Mouse (Mus musculus): ENCODE results near the gene Vmn2r92.
"Not testable (repeated sequence)": the region's sequence is repeated elsewhere in the genome, so short reads cannot be mapped to it uniquely, and the experiment has no call there.

Vmn2r92 gene

DNA sequence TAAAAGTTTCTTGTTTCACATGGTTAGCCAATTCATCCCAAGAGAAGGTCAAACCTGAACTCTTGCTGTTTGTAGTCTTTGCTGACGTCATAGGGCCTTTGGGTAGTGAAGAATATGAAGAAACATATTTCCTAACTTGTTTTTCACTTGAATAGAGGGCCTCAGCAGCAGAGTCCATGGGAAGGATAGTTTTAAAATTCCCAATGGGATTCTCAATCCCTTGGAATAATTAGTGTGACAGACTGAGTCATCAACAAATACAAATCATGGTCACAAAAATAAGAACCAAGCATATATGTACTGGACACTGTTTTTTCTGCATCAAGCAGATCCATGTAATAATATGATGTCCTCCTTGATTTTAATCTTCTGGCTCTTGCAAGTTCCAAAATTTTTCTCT lies at the start of gene Vmn2r92:
Vmn2r92 (plus strand) TSS at position 301 of the 400 bp plus-strand sequence.
- DNase-seq (ENCODE audit: low spot score in 2 of 2), result not testable (repeated sequence)

DNA sequence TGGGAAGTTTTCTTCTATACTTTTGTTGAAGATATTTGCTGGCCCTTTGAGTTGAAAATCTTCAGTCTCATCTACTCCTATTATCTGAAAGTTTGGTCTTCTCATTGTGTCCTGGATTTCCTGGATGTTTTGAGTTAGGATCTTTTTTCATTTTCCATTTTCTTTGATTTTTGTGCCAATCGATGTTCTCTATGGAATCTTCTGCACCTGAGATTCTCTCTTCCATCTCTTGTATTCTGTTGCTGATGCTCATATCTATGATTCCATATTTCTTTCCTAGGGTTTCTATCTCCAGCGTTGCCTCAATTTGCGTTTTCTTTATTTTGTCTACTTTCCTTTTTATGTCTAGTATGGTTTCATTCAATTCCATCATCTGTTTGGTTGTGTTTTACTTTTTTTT lies 49.4 kb upstream of the Vmn2r92 start:
- not testable (repeated sequence) for DNase-seq (ENCODE audit: low spot score in 2 of 2)

GRCm38 (mm10) chr17:18161194-18161593 lies 9.5 kb downstream of the Vmn2r92 start:
- not testable (repeated sequence) for DNase-seq (ENCODE audit: low spot score in 2 of 2)

- DNase-seq (ENCODE audit: low spot score in 2 of 2), result no peak
Measured at GRCm38 (mm10) chr17:18189732-18190131, 38.0 kb downstream of the Vmn2r92 start.

GRCm38 (mm10) chr17:18221300-18221699 lies 69.6 kb downstream of the Vmn2r92 start:
- no peak for DNase-seq (ENCODE audit: low spot score in 2 of 2)

DNA sequence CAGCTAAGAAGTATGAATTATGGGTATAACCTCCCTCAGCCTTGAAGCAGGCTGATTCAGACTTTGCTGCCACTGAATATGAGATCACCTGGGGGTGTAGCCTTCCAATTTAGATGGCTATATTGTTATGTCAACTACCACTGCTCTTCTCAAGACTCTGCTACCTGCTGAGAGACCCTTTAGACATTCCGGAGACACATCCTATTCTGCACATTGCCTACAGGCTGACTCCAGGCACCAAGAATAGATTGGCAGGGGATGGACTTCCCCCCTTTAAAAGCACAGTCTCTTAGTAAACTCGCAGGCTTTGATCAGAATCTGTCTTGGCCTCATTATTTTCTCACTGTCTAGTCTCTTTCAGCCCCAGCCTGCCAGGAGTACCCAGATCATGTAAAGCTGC lies 80.3 kb downstream of the Vmn2r92 start:
- DNase-seq (ENCODE audit: low spot score in 2 of 2), result no peak

- no peak for DNase-seq (ENCODE audit: low spot score in 2 of 2)
Measured at GRCm38 (mm10) chr17:18236931-18237330, 85.2 kb downstream of the Vmn2r92 start.

All from urinary bladder, postnatal 4 days (tissue).